Mouse (Mus musculus): ENCODE measurements around the gene Ube2ql1. TPM values are rescaled to one million over a fixed set of nuclear protein-coding genes. Genes with fewer than 3 reads are reported as not detected.

Gene Ube2ql1
- not detected for polyA plus RNA-seq (2017; shearing (Covaris generic))

DNA sequence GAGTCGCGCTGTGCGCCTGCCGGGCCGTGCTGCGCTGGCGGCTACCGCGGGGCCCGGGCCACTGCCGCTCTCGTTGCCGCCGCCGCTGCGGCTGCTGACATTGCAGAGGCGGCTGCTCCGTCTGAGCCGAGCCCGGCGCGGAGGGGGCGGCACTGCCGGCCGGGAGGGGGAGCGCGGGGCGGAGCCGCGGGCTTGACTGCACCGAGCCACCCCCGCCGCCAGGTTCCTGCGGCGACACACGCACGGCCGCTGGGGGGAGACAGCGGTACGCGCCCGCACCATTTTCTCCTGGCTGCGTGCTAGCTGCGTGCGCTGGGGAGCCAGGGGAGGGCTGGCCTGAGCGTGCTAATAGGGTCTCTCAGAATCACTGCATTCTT is at the start of gene Ube2ql1:
Ube2ql1 (minus strand) TSS at position 131 of the 377 bp plus-strand sequence.

Other genes starting within 250 kb of the Ube2ql1 start
- gene Nsun2, start 206.1 kb downstream of the Ube2ql1 start, polyA plus RNA-seq (2017; shearing (Covaris generic)) = 26.8 TPM
- 1.8 TPM for gene Tent4a, start 205.3 kb downstream of the Ube2ql1 start, polyA plus RNA-seq (2017; shearing (Covaris generic))
- 1.2 TPM for gene Srd5a1, start 128.4 kb downstream of the Ube2ql1 start, polyA plus RNA-seq (2017; shearing (Covaris generic))
- 180 TPM for gene Med10, start 62.5 kb upstream of the Ube2ql1 start, polyA plus RNA-seq (2017; shearing (Covaris generic))